Mouse (Mus musculus) stomach, postnatal 0 days (tissue): ENCODE measurements around the gene Tdp1. TPM values are rescaled to one million over a fixed set of nuclear protein-coding genes. Genes with fewer than 3 reads are reported as not detected.
A peak's percentile ranks its signal among the peaks of the same experiment; 100 is the strongest.

Experiments
- ATAC-seq: fragments of 200-750 bp; cut with Nextera tagmentation; 2 replicates; pipeline ENCODE4 v1.8.0; 2017; ENCODE audit not compliant: low FRiP score, low TSS enrichment
- DNase-seq: peaks from one replicate; pipeline ENCODE4 v3.0.0-alpha.2; 2016; ENCODE audit warnings: low spot score
- H3K27ac ChIP-seq: fragments of 300-500 bp; sonication (generic); replicated peaks from 2 replicates; pipeline ENCODE4 v1.5.1; 2014; ENCODE audit warnings: mild to moderate bottlenecking, control low read depth
- H3K27me3 ChIP-seq: fragments of 300-500 bp; sonication (generic); 2 replicates; pipeline ENCODE4 v1.6.1; 2014; ENCODE audit warnings: low read length; ENCODE audit not compliant: control insufficient read depth, insufficient read depth
- H3K36me3 ChIP-seq: fragments of 300-500 bp; sonication (generic); 2 replicates; pipeline ENCODE4 v1.6.1; 2014; ENCODE audit warnings: low read length, mixed read lengths; ENCODE audit not compliant: control insufficient read depth, insufficient read depth
- H3K4me1 ChIP-seq: fragments of 300-500 bp; sonication (generic); replicated peaks from 2 replicates; pipeline ENCODE4 v1.6.1; 2014; ENCODE audit warnings: antibody characterized with exemption; ENCODE audit not compliant: control insufficient read depth, insufficient read depth
- H3K4me2 ChIP-seq: fragments of 300-500 bp; sonication (generic); replicated peaks from 2 replicates; pipeline ENCODE4 v1.6.1; 2014; ENCODE audit warnings: low read depth, mild to moderate bottlenecking, control low read depth, moderate library complexity
- H3K4me3 ChIP-seq: fragments of 300-500 bp; sonication (generic); 2 replicates; pipeline ENCODE4 v1.5.1; 2014; ENCODE audit warnings: low read depth, low read length, control low read depth
- H3K9ac ChIP-seq: fragments of 300-500 bp; sonication (generic); 2 replicates; pipeline ENCODE4 v1.6.1; 2014; ENCODE audit warnings: mild to moderate bottlenecking, low read length, control low read depth, mixed read lengths
- H3K9me3 ChIP-seq: fragments of 300-500 bp; sonication (generic); 2 replicates; pipeline ENCODE4 v1.6.1; 2016; ENCODE audit warnings: low read length; ENCODE audit not compliant: control insufficient read depth
- CTCF ChIP-seq: IDR thresholded peaks from 2 replicates; pipeline ENCODE4 v1.5.1; 2016; ENCODE audit warnings: antibody characterized with exemption, low read depth, mild to moderate bottlenecking, moderate library complexity
- EP300 ChIP-seq: optimal IDR thresholded peaks from 2 replicates; pipeline ENCODE3; 2016; ENCODE audit warnings: antibody characterized with exemption
- WGBS: fragments of 180-500 bp; shearing (Covaris S2); extraction: QIAGEN DNeasy Blood & Tissue Kit; methylation state at CpG from one replicate; pipeline ENCODE4 v1.1.7; 2014; 5-methylcytosine and 5-hydroxymethylcytosine counted together
- polyA plus RNA-seq: library from polyadenylated mRNA; unstranded; fragments of >200 nt; fragmentation: Nextera tagmentation; extraction: Ambion mirVana; gene quantifications from 2 replicates; pipeline ENCODE4 v1.2.1, GENCODE M21; 2015

Tdp1 gene
- polyA plus RNA-seq, 1 experiment from 2014 or later: 12.9 TPM

GRCm38 (mm10) chr12:99901973-99902866, 17.9 kb downstream of the Tdp1 start:
- H3K27ac ChIP-seq: no peak overlapping the region
- 65% methylated on average over 8 of the region's 8 CpGs for WGBS
- TF ChIP-seq CTCF: peak; percentile 48
- no peak for TF ChIP-seq EP300
- H3K9ac ChIP-seq: no peak overlapping the region
- H3K4me3 ChIP-seq: no peak overlapping the region
- ATAC-seq (no peak), DNase-seq (no peak)
- H3K4me1 ChIP-seq: no peaks in the 10 kb centered on the region
- no peak overlapping the region for H3K4me2 ChIP-seq
- no peaks in the 10 kb centered on the region for H3K9me3 ChIP-seq
- H3K27me3 ChIP-seq: no peaks in the 10 kb centered on the region
- peaks cover 5% of the 10 kb centered on the region; the same call in 1 of the 2 replicates for H3K36me3 ChIP-seq

GRCm38 (mm10) chr12:99902867-99903370, 18.6 kb downstream of the Tdp1 start:
- no peaks in the 10 kb centered on the region for H3K9me3 ChIP-seq
- H3K4me1 ChIP-seq: no peaks in the 10 kb centered on the region
- ATAC-seq: no peak
- 86% methylated on average over 4 of the region's 4 CpGs for WGBS
- 0 out of 2 replicates have a peak overlapping the region, but pooled peaks have one; percentile 8 for H3K27ac ChIP-seq
- no peak overlapping the region for H3K4me2 ChIP-seq
- H3K27me3 ChIP-seq: no peaks in the 10 kb centered on the region
- no peak overlapping the region for H3K4me3 ChIP-seq
- no peak overlapping the region for H3K9ac ChIP-seq
- peaks cover 5% of the 10 kb centered on the region; the same call in 1 of the 2 replicates for H3K36me3 ChIP-seq
- no peak for DNase-seq
- no peak for TF ChIP-seq EP300
- no peak for TF ChIP-seq CTCF

GRCm38 (mm10) chr12:99904537-99904936, 20.2 kb downstream of the Tdp1 start:
- ATAC-seq: no peak
- H3K36me3 ChIP-seq: peaks cover 5% of the 10 kb centered on the region; the same call in 1 of the 2 replicates
- H3K9me3 ChIP-seq: no peaks in the 10 kb centered on the region
- no peak for DNase-seq
- H3K9ac ChIP-seq: no peak overlapping the region
- no peak overlapping the region for H3K27ac ChIP-seq
- H3K27me3 ChIP-seq: no peaks in the 10 kb centered on the region
- H3K4me2 ChIP-seq: no peak overlapping the region
- WGBS: 89% methylated on average over 5 of the region's 5 CpGs
- no peak for TF ChIP-seq EP300
- TF ChIP-seq CTCF: no peak
- no peak overlapping the region for H3K4me3 ChIP-seq
- H3K4me1 ChIP-seq: no peaks in the 10 kb centered on the region

- H3K27me3 ChIP-seq: no peaks in the 10 kb centered on the region
- H3K9ac ChIP-seq: no peak overlapping the region
- no peak for ATAC-seq
- no peak overlapping the region for H3K4me3 ChIP-seq
- TF ChIP-seq CTCF: no peak
- TF ChIP-seq EP300: no peak
- WGBS: 85% methylated on average over 12 of the region's 12 CpGs
- H3K4me2 ChIP-seq: no peak overlapping the region
- no peaks in the 10 kb centered on the region; the same call in 1 of the 2 replicates for H3K36me3 ChIP-seq
- no peak overlapping the region for H3K27ac ChIP-seq
- no peaks in the 10 kb centered on the region for H3K4me1 ChIP-seq
- H3K9me3 ChIP-seq: no peaks in the 10 kb centered on the region
- no peak for DNase-seq
Observed at GRCm38 (mm10) chr12:99911466-99911865, 27.1 kb downstream of the Tdp1 start.

GRCm38 (mm10) chr12:99917800-99918427, 33.6 kb downstream of the Tdp1 start:
- ATAC-seq (no peak), DNase-seq (no peak)
- H3K4me2 ChIP-seq: no peak overlapping the region
- 83% methylated on average over 15 of the region's 15 CpGs for WGBS
- H3K9me3 ChIP-seq: no peaks in the 10 kb centered on the region
- H3K36me3 ChIP-seq: no peaks in the 10 kb centered on the region; the same call in 1 of the 2 replicates
- H3K4me1 ChIP-seq: no peaks in the 10 kb centered on the region
- H3K27me3 ChIP-seq: no peaks in the 10 kb centered on the region
- no peak for TF ChIP-seq CTCF
- TF ChIP-seq EP300: no peak
- no peak overlapping the region for H3K9ac ChIP-seq
- no peak overlapping the region for H3K27ac ChIP-seq
- H3K4me3 ChIP-seq: no peak overlapping the region
